Mouse (Mus musculus) neural tube, embryonic 14.5 days (tissue): Measurements from ENCODE around the gene Dars. TPM values are rescaled to one million over a fixed set of nuclear protein-coding genes. Genes with fewer than 3 reads are reported as not detected.
A peak's percentile ranks its signal among the peaks of the same experiment; 100 is the strongest.

Source experiments
- ATAC-seq: fragments of 200-750 bp; cut with Nextera tagmentation; 2 replicates; pipeline ENCODE4 v1.8.0; 2017; ENCODE audit warnings: low read depth, mild to moderate bottlenecking, moderate TSS enrichment, moderate library complexity
- H3K27ac ChIP-seq: fragments of 300-500 bp; sonication (generic); 2 replicates; pipeline ENCODE4 v1.5.1; 2014; ENCODE audit warnings: low read depth, mild to moderate bottlenecking, control low read depth, low read length, moderate library complexity, mixed read lengths
- H3K27me3 ChIP-seq: fragments of 300-500 bp; sonication (generic); 2 replicates; pipeline ENCODE4 v1.6.1; 2014; ENCODE audit warnings: low read length; ENCODE audit not compliant: control insufficient read depth, insufficient read depth
- H3K36me3 ChIP-seq: fragments of 300-500 bp; sonication (generic); 2 replicates; pipeline ENCODE4 v1.6.1; 2014; ENCODE audit warnings: low read length, mixed read lengths; ENCODE audit not compliant: control insufficient read depth, insufficient read depth
- H3K4me1 ChIP-seq: fragments of 300-500 bp; sonication (generic); 2 replicates; pipeline ENCODE4 v1.6.1; 2014; ENCODE audit warnings: low read length; ENCODE audit not compliant: control insufficient read depth, insufficient read depth
- H3K4me2 ChIP-seq: fragments of 300-500 bp; sonication (generic); 2 replicates; pipeline ENCODE4 v1.6.1; 2014; ENCODE audit warnings: mild to moderate bottlenecking, low read depth, low read length, control low read depth
- H3K4me3 ChIP-seq: fragments of 300-500 bp; sonication (generic); 2 replicates; pipeline ENCODE4 v1.5.1; 2014; ENCODE audit warnings: low read depth, low read length, control low read depth, mixed read lengths
- H3K9ac ChIP-seq: fragments of 300-500 bp; sonication (generic); replicated peaks from 2 replicates; pipeline ENCODE4 v1.6.1; 2014; ENCODE audit warnings: low read depth, mild to moderate bottlenecking, control low read depth, low read length, mixed read lengths
- H3K9me3 ChIP-seq: fragments of 300-500 bp; sonication (generic); 2 replicates; pipeline ENCODE4 v1.6.1; 2016; ENCODE audit warnings: low read length; ENCODE audit not compliant: control insufficient read depth
- WGBS: fragments of 180-500 bp; shearing (Covaris S2); extraction: QIAGEN DNeasy Blood & Tissue Kit; methylation state at CpG from one replicate; pipeline ENCODE4 v1.1.7; 2014; 5-methylcytosine and 5-hydroxymethylcytosine counted together
- polyA plus RNA-seq: library from polyadenylated mRNA; unstranded; fragments of >200 nt; fragmentation: Nextera tagmentation; extraction: Ambion mirVana; gene quantifications from 2 replicates; pipeline ENCODE4 v1.2.1, GENCODE M21; 2014

The Dars gene
- polyA plus RNA-seq, 1 experiment from 2014 or later: 94.2 TPM

DNA sequence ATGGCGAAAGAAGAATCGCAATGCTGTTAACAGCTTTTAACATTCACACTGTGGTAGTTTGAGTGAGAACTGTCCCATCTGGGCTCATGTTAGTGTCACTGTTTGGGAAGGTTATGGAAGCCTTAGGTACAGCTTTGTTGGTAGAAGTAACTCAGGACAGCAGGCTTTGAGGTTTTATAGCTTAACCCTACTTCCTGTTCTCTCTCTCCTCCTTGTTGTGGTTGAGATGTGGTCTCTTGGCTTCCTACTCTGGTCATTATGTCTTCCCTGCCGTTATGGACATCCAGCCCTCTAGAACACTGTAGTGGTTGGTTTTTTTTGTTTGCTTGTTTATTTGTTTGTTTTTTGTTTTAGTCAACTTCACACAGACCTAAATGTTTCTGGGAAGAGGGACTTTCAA, 18.8 kb upstream of the Dars start:
- Histone ChIP-seq H3K36me3 (no peaks in the 10 kb centered on the region), H3K4me3 (no peak overlapping the region), H3K9me3 (no peaks in the 10 kb centered on the region), H3K9ac (no peak overlapping the region), H3K27me3 (no peaks in the 10 kb centered on the region), H3K4me2 (no peak overlapping the region), H3K27ac (no peak overlapping the region), H3K4me1 (no peaks in the 10 kb centered on the region)
- no peak for ATAC-seq
- WGBS: 89% methylated on average over 3 of the region's 3 CpGs

DNA sequence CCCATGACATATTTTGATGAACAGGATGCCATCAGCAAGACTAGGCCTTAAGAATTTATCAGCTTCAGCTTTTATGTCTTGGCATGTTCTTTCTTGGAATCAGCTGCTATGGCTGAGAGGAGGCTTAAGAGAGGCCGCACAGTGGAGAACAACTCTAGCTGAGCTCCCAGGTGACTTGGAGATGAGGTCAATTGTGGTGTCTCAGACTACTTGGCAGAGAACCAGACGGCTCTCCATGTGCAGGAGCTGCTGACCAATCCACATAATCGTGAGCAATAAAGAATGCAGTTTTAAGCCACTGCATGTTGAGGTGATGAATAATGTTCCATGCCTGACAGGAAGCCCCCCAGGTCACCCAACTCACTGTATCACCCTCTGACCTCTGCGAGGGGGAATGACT, 18.4 kb upstream of the Dars start:
- Histone ChIP-seq H3K9ac (no peak overlapping the region), H3K27me3 (no peaks in the 10 kb centered on the region), H3K4me1 (no peaks in the 10 kb centered on the region), H3K36me3 (no peaks in the 10 kb centered on the region), H3K27ac (no peak overlapping the region), H3K4me3 (no peak overlapping the region), H3K9me3 (no peaks in the 10 kb centered on the region), H3K4me2 (no peak overlapping the region)
- 82% methylated on average over 4 of the region's 4 CpGs for WGBS
- ATAC-seq: no peak

- Histone ChIP-seq H3K36me3 (no peaks in the 10 kb centered on the region), H3K4me2 (no peak overlapping the region), H3K4me3 (no peak overlapping the region), H3K9me3 (no peaks in the 10 kb centered on the region), H3K27me3 (no peaks in the 10 kb centered on the region), H3K4me1 (no peaks in the 10 kb centered on the region), H3K27ac (no peak overlapping the region), H3K9ac (no peak overlapping the region)
- WGBS: 91% methylated on average over 3 of the region's 3 CpGs
- no peak for ATAC-seq
Measured at GRCm38 (mm10) chr1:128424928-128425327, 7.8 kb upstream of the Dars start.

- Histone ChIP-seq H3K27me3 (no peaks in the 10 kb centered on the region), H3K27ac (no peak overlapping the region), H3K4me3 (peak overlapping the region; percentile 73; the same call in 1 of the 2 replicates), H3K4me2 (peak overlapping the region; percentile 50; the same call in 1 of the 2 replicates), H3K36me3 (no peaks in the 10 kb centered on the region), H3K9ac (no peak overlapping the region), H3K9me3 (no peaks in the 10 kb centered on the region), H3K4me1 (no peaks in the 10 kb centered on the region)
- ATAC-seq: peak; percentile 59
- WGBS: 47% methylated on average over 5 of the region's 5 CpGs
Measured at GRCm38 (mm10) chr1:128417533-128417888, 343 bp upstream of the Dars start.

DNA sequence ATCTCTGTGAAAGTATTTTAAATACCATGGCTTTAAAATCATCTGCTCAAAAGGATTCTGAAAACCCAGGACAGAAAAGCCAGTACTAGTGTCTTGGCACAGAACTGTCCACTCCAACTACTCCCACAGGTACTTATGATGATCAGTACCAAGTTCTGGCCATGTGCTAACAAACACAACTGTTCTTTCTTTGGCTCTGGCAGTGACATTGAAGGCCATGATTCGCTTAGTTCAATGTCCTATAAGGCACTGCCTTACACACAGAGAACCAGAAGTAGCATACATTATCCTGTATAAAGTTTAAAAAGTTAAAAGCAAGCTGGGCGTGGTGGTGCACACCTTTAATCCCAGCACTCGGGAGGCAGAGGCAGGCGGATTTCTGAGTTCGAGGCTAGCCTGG, 6.0 kb downstream of the Dars start:
- Histone ChIP-seq H3K4me2 (no peak overlapping the region), H3K9ac (no peak overlapping the region), H3K36me3 (no peaks in the 10 kb centered on the region), H3K9me3 (no peaks in the 10 kb centered on the region), H3K27ac (no peak overlapping the region), H3K4me1 (no peaks in the 10 kb centered on the region), H3K4me3 (no peak overlapping the region), H3K27me3 (no peaks in the 10 kb centered on the region)
- ATAC-seq: no peak
- WGBS: 96% methylated on average over 5 of the region's 5 CpGs

- H3K36me3 ChIP-seq: no peaks in the 10 kb centered on the region
- ATAC-seq: no peak
- H3K4me1 ChIP-seq: no peaks in the 10 kb centered on the region
- 18% methylated on average over 1 of the region's 1 CpGs for WGBS
- no peaks in the 10 kb centered on the region for H3K9me3 ChIP-seq
- H3K4me3 ChIP-seq: no peak overlapping the region
- H3K27me3 ChIP-seq: no peaks in the 10 kb centered on the region
- H3K27ac ChIP-seq: no peak overlapping the region
- H3K4me2 ChIP-seq: no peak overlapping the region
- no peak overlapping the region for H3K9ac ChIP-seq
Measured at GRCm38 (mm10) chr1:128406846-128407245, 10.3 kb downstream of the Dars start.

GRCm38 (mm10) chr1:128405675-128406074, 11.5 kb downstream of the Dars start:
- Histone ChIP-seq H3K4me3 (no peak overlapping the region), H3K27me3 (no peaks in the 10 kb centered on the region), H3K4me1 (0 out of 2 replicates have a peak, but pooled peaks cover 3% of the 10 kb centered on the region), H3K9ac (no peak overlapping the region), H3K9me3 (no peaks in the 10 kb centered on the region), H3K36me3 (no peaks in the 10 kb centered on the region), H3K27ac (no peak overlapping the region), H3K4me2 (no peak overlapping the region)
- ATAC-seq: peak; percentile 65; the same call in 1 of the 2 replicates
- 33% methylated on average over 1 of the region's 1 CpGs for WGBS

DNA sequence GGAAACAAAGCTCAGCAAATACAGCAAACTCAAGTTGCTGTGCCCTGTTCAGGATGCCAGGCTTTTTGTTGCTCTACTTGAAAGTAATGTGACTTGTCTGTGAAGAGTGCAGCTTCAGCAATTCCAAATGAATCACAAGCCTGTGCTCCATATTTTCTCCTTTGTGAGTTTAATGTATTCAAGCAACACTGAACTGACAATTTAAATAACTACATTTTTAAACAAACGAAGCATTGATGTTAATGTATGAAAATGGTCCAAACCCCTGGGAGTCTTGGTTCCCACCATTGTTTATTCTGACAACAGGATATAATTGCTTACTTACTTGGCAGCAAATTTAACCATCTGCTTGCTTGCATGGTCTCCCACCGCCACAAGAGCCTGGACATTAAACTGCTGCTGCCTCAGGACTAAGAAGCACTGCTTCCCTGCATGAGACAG, 12.1 kb downstream of the Dars start:
- peak; percentile 94 for ATAC-seq
- no peak overlapping the region for H3K4me3 ChIP-seq
- no peak overlapping the region for H3K4me2 ChIP-seq
- H3K4me1 ChIP-seq: 0 out of 2 replicates have a peak, but pooled peaks cover 3% of the 10 kb centered on the region
- no peak overlapping the region for H3K9ac ChIP-seq
- no peaks in the 10 kb centered on the region for H3K36me3 ChIP-seq
- peak overlapping the region; percentile 17; the same call in 1 of the 2 replicates for H3K27ac ChIP-seq
- 6% methylated on average over 2 of the region's 2 CpGs for WGBS
- no peaks in the 10 kb centered on the region for H3K9me3 ChIP-seq
- no peaks in the 10 kb centered on the region for H3K27me3 ChIP-seq

GRCm38 (mm10) chr1:128400926-128401325, 16.2 kb downstream of the Dars start:
- H3K9ac ChIP-seq: no peak overlapping the region
- H3K4me1 ChIP-seq: 0 out of 2 replicates have a peak, but pooled peaks cover 3% of the 10 kb centered on the region
- no peak overlapping the region for H3K27ac ChIP-seq
- H3K9me3 ChIP-seq: no peaks in the 10 kb centered on the region
- ATAC-seq: no peak
- no peaks in the 10 kb centered on the region for H3K36me3 ChIP-seq
- H3K4me2 ChIP-seq: no peak overlapping the region
- WGBS: 7% methylated on average over 2 of the region's 2 CpGs
- no peaks in the 10 kb centered on the region for H3K27me3 ChIP-seq
- H3K4me3 ChIP-seq: no peak overlapping the region
